Mouse (Mus musculus): ENCODE data around the gene Tcf15. TPM values are rescaled to one million over a fixed set of nuclear protein-coding genes. Genes with fewer than 3 reads are reported as not detected.
A peak's percentile ranks its signal among the peaks of the same experiment; 100 is the strongest.

The Tcf15 gene
- polyA plus RNA-seq, 1 experiment from 2014 or later = 1.7 TPM

- H3K4me2 ChIP-seq = no peak overlapping the region
- H3K9ac ChIP-seq = no peak overlapping the region
- peaks cover 8% of the 10 kb centered on the region; the same call in 1 of the 2 replicates for H3K4me1 ChIP-seq (replicated peaks)
- no peak for ATAC-seq (ENCODE audit: low FRiP score, low read depth)
- 81% methylated on average over 3 of the region's 3 CpGs for WGBS
- no peak overlapping the region for H3K4me3 ChIP-seq
- no peaks in the 10 kb centered on the region for H3K27me3 ChIP-seq
- H3K36me3 ChIP-seq = no peaks in the 10 kb centered on the region
- no peak overlapping the region for H3K27ac ChIP-seq (replicated peaks)
- H3K9me3 ChIP-seq = no peaks in the 10 kb centered on the region
Measured at GRCm38 (mm10) chr2:152178345-152178744, 35.0 kb downstream of the Tcf15 start.

- ATAC-seq (ENCODE audit: low FRiP score, low read depth) = no peak
- Histone ChIP-seq H3K36me3 (no peaks in the 10 kb centered on the region), H3K4me2 (no peak overlapping the region), H3K4me1 (replicated peaks) (peaks cover 8% of the 10 kb centered on the region; the same call in 1 of the 2 replicates), H3K9me3 (no peaks in the 10 kb centered on the region), H3K4me3 (no peak overlapping the region), H3K9ac (no peak overlapping the region), H3K27me3 (no peaks in the 10 kb centered on the region), H3K27ac (replicated peaks) (no peak overlapping the region)
- WGBS = 87% methylated on average over 2 of the region's 2 CpGs
Measured at GRCm38 (mm10) chr2:152179301-152179700, 35.9 kb downstream of the Tcf15 start.

- no peak overlapping the region for H3K27ac ChIP-seq (replicated peaks)
- H3K4me2 ChIP-seq = no peak overlapping the region
- no peaks in the 10 kb centered on the region for H3K27me3 ChIP-seq
- peak; percentile 56; the same call in 1 of the 2 replicates for ATAC-seq (ENCODE audit: low FRiP score, low read depth)
- peaks cover 8% of the 10 kb centered on the region; the same call in 1 of the 2 replicates for H3K4me1 ChIP-seq (replicated peaks)
- no peak overlapping the region for H3K9ac ChIP-seq
- no peak overlapping the region for H3K4me3 ChIP-seq
- 55% methylated on average over 6 of the region's 6 CpGs for WGBS
- H3K36me3 ChIP-seq = no peaks in the 10 kb centered on the region
- H3K9me3 ChIP-seq = no peaks in the 10 kb centered on the region
Measured at GRCm38 (mm10) chr2:152180323-152180722, 37.0 kb downstream of the Tcf15 start.

GRCm38 (mm10) chr2:152187132-152187531 is 43.8 kb downstream of the Tcf15 start:
- 89% methylated on average over 5 of the region's 5 CpGs for WGBS
- Histone ChIP-seq H3K4me3 (no peak overlapping the region), H3K9ac (no peak overlapping the region), H3K27me3 (no peaks in the 10 kb centered on the region), H3K9me3 (no peaks in the 10 kb centered on the region), H3K4me2 (no peak overlapping the region), H3K27ac (replicated peaks) (no peak overlapping the region), H3K4me1 (replicated peaks) (no peaks in the 10 kb centered on the region), H3K36me3 (no peaks in the 10 kb centered on the region)
- no peak for ATAC-seq (ENCODE audit: low FRiP score, low read depth)

- ATAC-seq (ENCODE audit: low FRiP score, low read depth) = no peak
- Histone ChIP-seq H3K9me3 (no peaks in the 10 kb centered on the region), H3K4me3 (no peak overlapping the region), H3K36me3 (no peaks in the 10 kb centered on the region), H3K4me1 (replicated peaks) (no peaks in the 10 kb centered on the region), H3K4me2 (no peak overlapping the region), H3K9ac (no peak overlapping the region), H3K27ac (replicated peaks) (no peak overlapping the region), H3K27me3 (no peaks in the 10 kb centered on the region)
- 76% methylated on average over 7 of the region's 7 CpGs for WGBS
Measured at GRCm38 (mm10) chr2:152189213-152189612, 45.9 kb downstream of the Tcf15 start.

GRCm38 (mm10) chr2:152189640-152190039 is 46.3 kb downstream of the Tcf15 start:
- Histone ChIP-seq H3K27ac (replicated peaks) (no peak overlapping the region), H3K9me3 (no peaks in the 10 kb centered on the region), H3K4me3 (no peak overlapping the region), H3K4me2 (no peak overlapping the region), H3K9ac (no peak overlapping the region), H3K36me3 (no peaks in the 10 kb centered on the region), H3K4me1 (replicated peaks) (no peaks in the 10 kb centered on the region), H3K27me3 (no peaks in the 10 kb centered on the region)
- no peak for ATAC-seq (ENCODE audit: low FRiP score, low read depth)
- WGBS = 47% methylated on average over 9 of the region's 9 CpGs

- Histone ChIP-seq H3K36me3 (no peaks in the 10 kb centered on the region), H3K4me3 (no peak overlapping the region), H3K4me2 (no peak overlapping the region), H3K27ac (replicated peaks) (no peak overlapping the region), H3K27me3 (no peaks in the 10 kb centered on the region), H3K9ac (no peak overlapping the region), H3K4me1 (replicated peaks) (no peaks in the 10 kb centered on the region), H3K9me3 (no peaks in the 10 kb centered on the region)
- WGBS = 73% methylated on average over 7 of the region's 7 CpGs
- no peak for ATAC-seq (ENCODE audit: low FRiP score, low read depth)
Measured at GRCm38 (mm10) chr2:152190161-152190560, 46.8 kb downstream of the Tcf15 start.

GRCm38 (mm10) chr2:152192591-152193345 is 49.4 kb downstream of the Tcf15 start:
- H3K4me1 ChIP-seq (replicated peaks) = peaks cover 4% of the 10 kb centered on the region; the same call in 1 of the 2 replicates
- 70% methylated on average over 13 of the region's 13 CpGs for WGBS
- ATAC-seq (ENCODE audit: low FRiP score, low read depth) = no peak
- no peaks in the 10 kb centered on the region for H3K36me3 ChIP-seq
- no peaks in the 10 kb centered on the region for H3K27me3 ChIP-seq
- H3K9ac ChIP-seq = no peak overlapping the region
- no peak overlapping the region for H3K4me2 ChIP-seq
- no peak overlapping the region for H3K4me3 ChIP-seq
- no peaks in the 10 kb centered on the region for H3K9me3 ChIP-seq
- no peak overlapping the region for H3K27ac ChIP-seq (replicated peaks)

GRCm38 (mm10) chr2:152193346-152193710 is 50.0 kb downstream of the Tcf15 start:
- Histone ChIP-seq H3K4me1 (replicated peaks) (peaks cover 4% of the 10 kb centered on the region; the same call in 1 of the 2 replicates), H3K4me2 (no peak overlapping the region), H3K36me3 (no peaks in the 10 kb centered on the region), H3K4me3 (no peak overlapping the region), H3K27ac (replicated peaks) (no peak overlapping the region), H3K9ac (no peak overlapping the region), H3K9me3 (no peaks in the 10 kb centered on the region), H3K27me3 (no peaks in the 10 kb centered on the region)
- WGBS = 78% methylated on average over 7 of the region's 7 CpGs
- no peak for ATAC-seq (ENCODE audit: low FRiP score, low read depth)

- H3K4me3 ChIP-seq = no peak overlapping the region
- peaks cover 4% of the 10 kb centered on the region; the same call in 1 of the 2 replicates for H3K4me1 ChIP-seq (replicated peaks)
- H3K9ac ChIP-seq = no peak overlapping the region
- ATAC-seq (ENCODE audit: low FRiP score, low read depth) = no peak
- no peaks in the 10 kb centered on the region for H3K27me3 ChIP-seq
- no peak overlapping the region for H3K27ac ChIP-seq (replicated peaks)
- H3K36me3 ChIP-seq = no peaks in the 10 kb centered on the region
- WGBS = 95% methylated on average over 2 of the region's 2 CpGs
- H3K4me2 ChIP-seq = no peak overlapping the region
- no peaks in the 10 kb centered on the region for H3K9me3 ChIP-seq
Measured at GRCm38 (mm10) chr2:152194586-152194985, 51.2 kb downstream of the Tcf15 start.

GRCm38 (mm10) chr2:152196896-152197295 is 53.5 kb downstream of the Tcf15 start:
- H3K27me3 ChIP-seq = no peaks in the 10 kb centered on the region
- H3K36me3 ChIP-seq = no peaks in the 10 kb centered on the region
- no peak overlapping the region for H3K9ac ChIP-seq
- WGBS = 45% methylated on average over 3 of the region's 3 CpGs
- H3K4me3 ChIP-seq = no peak overlapping the region
- no peaks in the 10 kb centered on the region for H3K9me3 ChIP-seq
- no peak overlapping the region for H3K4me2 ChIP-seq
- no peak for ATAC-seq (ENCODE audit: low FRiP score, low read depth)
- peaks cover 4% of the 10 kb centered on the region; the same call in 1 of the 2 replicates for H3K4me1 ChIP-seq (replicated peaks)
- H3K27ac ChIP-seq (replicated peaks) = no peak overlapping the region

- WGBS = 50% methylated on average over 10 of the region's 10 CpGs
- Histone ChIP-seq H3K4me3 (no peak overlapping the region), H3K9me3 (no peaks in the 10 kb centered on the region), H3K27ac (replicated peaks) (no peak overlapping the region), H3K9ac (no peak overlapping the region), H3K27me3 (no peaks in the 10 kb centered on the region), H3K4me1 (replicated peaks) (peaks cover 4% of the 10 kb centered on the region; the same call in 1 of the 2 replicates), H3K4me2 (no peak overlapping the region), H3K36me3 (no peaks in the 10 kb centered on the region)
- peak; percentile 86 for ATAC-seq (ENCODE audit: low FRiP score, low read depth)
Measured at GRCm38 (mm10) chr2:152197301-152197712, 53.9 kb downstream of the Tcf15 start.
